Mouse (Mus musculus) left cerebral cortex, postnatal 25 days (tissue): ENCODE data around the gene Rpl27. TPM values are rescaled to one million over a fixed set of nuclear protein-coding genes. Genes with fewer than 3 reads are reported as not detected.
A peak's percentile ranks its signal among the peaks of the same experiment; 100 is the strongest.
"Not testable (repeated sequence)": the region's sequence is repeated elsewhere in the genome, so short reads cannot be mapped to it uniquely, and the experiment has no call there.

Source experiments
- DNase-seq, 2 experiments: peaks; one replicate each; pipeline ENCODE4 v3.0.0; 2022; ENCODE audit warnings: low spot score in 2 of 2, mixed read lengths in 1 of 2
- intact Hi-C: fragments of 180-260 bp; cut with DNase I; formaldehyde crosslinking; loops from one replicate; pipeline ENCODE4 v1.15.1; 2025
- total RNA-seq, 2 experiments: library from RNA; stranded (reverse); gene quantifications; 2 replicates each; pipeline ENCODE4 v1.2.3; 2021

Gene Rpl27
- 10 to 100 TPM; 32.5 to 37.0 TPM for total RNA-seq

DNA sequence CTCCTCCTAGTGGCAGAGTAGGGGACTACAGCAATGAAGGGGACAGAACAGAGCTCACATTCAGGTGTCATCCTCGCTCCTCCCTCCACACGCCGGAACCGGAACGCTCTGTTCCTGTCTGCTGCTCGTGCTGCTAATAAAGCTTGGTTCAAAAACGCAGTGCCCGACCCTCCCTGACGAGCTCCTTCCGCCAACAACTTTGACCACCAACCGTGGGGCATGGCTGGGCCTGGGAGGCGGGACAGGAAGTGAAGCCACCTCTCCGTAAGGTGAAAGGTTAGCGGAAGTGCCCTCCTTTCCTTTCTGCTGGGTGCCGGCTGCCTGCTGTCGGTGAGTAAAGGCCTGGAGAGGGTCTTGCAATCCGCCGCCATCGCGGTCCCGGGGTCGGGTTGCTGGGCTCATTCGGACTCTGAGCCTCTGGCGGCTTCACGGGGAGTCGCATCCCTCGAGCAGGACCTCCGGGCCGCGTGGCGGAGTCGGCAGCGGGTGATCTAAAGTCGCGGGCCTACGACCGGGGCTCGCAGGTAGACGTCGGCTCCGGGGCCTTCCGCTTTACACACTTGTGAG is at the start of gene Rpl27:
TSS of gene Rpl27 (plus strand) at position 172 of the 567 bp plus-strand sequence.
- intact Hi-C loops, result loop anchor here (1.0 to 2.0 kb wide), 2 partner anchors 17 to 126 kb away; partner anchors contain the start of genes Gm27029, Psme3, Ptges3l and Rundc1

DNA sequence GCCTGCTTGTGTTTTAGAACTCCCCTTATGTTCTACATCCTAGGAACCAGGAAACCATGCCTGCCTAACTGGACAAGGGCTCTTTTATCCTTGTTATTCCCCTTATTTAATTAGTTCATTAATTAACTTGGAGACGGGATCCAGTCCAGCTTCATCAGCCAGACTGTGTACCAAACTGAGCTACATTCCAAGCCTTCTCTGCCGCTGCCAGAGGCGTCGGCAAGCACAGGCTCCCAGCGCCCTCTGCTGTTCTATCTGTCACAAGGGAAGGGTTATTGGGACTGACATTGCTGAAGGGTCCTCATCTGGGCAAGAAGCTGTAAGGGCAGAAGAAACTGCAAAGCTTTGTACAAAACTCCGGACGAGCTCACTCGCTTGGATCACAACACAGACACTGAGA is 47.0 kb upstream of the Rpl27 start:
- peak; percentile 75 to 81 for DNase-seq
- intact Hi-C loops, result loop anchor here (1.0 to 5.0 kb wide), 2 partner anchors 72 to 183 kb away; no protein-coding TSS in a partner anchor

More for the DNA sequence above, at the start of gene Rpl27:
- DNase-seq, result peak; percentile 94 to 99

DNA sequence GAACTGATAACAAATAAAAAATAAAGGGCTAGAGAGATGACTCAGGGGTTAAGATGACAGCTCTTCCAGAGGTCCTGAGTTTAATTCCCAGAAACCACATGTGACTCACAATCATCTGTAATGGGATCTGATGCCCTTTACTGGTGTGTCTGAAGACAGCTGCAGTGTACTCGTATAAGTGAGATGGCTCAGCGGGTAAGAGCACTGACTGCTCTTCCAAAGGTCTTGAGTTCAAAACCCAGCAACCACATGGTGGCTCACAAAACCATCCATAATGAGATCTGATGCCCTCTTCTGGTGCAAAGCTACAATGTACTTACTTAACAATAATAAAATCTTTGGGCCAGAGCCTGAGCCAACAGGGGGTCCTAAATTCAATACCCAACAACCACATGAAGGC is 26.8 kb upstream of the Rpl27 start:
- no peak for DNase-seq
- intact Hi-C loops, result loop anchor here (10.0 kb wide), 1 partner anchor 321 kb away; the partner anchor contains the start of gene Psmc3ip

DNA sequence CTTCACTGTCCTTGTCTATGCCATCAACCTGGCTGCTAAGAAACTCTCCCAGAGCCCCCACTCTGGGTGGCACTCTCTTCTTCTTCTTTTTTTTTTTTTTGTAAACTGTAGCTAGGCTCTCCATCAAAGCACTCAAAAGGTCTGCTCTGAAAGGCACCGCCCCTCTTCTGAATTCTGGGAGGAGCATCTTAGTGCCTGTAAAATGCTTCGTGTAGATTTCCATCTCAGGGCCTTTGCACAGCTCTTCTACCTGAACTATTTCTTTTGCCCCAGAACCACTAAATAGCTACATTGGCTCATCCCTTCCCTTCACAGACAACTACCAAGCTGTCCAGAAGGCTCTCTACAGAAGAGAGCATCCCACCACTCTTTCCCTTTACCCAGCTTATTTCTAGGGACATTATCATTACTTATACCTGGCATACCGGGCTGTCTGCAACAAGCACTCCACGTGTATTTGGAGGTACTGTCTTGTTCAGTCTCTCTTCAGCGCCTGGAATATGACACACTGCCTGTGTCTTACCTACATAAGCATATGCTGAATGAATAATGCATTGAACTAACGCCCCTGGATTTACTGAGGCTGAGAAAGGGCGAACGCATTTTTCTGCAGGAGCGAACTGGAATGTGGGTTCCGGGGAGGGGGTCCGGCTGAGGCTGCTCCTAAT is 25.5 kb upstream of the Rpl27 start:
- intact Hi-C loops, result loop anchor here (10.0 kb wide), 1 partner anchor 322 kb away; the partner anchor contains the start of gene Psmc3ip
- DNase-seq, result no peak

DNA sequence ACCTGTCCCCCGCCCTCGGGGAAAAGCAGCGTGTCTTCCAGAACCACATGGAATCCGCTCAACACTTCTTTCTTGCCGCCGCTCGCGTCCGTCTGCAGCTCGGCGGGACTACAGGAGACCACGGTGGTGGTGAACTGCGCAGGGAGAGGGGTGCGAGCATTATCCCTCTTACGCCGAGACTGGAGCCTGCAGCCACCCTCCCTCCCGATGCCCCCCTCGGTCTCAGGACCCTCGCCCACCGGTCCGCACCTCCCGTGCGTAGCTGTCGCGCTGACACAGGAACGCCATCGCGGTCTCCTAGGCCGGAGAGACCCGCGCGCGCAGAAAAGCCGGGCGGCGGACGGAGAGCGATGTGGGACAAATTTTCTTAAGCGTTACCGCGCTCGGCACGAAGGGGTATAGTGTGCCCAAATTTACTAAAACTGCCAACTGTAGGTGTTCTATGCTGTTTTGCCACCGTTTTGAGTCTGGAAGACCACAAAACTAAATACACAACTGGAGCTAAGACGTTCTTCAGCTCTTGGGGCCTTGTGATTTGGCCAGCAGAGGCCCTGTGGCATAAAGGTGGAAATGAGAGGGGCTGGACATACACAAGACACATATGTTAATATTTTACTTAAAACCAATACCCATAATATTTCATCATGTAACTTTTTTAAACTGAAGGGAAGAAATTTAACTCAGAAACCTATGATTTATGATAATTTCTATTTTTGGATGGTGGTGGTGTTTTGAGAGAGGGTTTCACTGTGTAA is 24.8 kb upstream of the Rpl27 start, which contains the start of gene Aarsd1:
TSS of gene Aarsd1 (minus strand) at position 515 of the 755 bp plus-strand sequence.
- peak; percentile 89 to 91 for DNase-seq
- intact Hi-C loops, result loop anchor here (10.0 kb wide), 1 partner anchor 322 kb away; the partner anchor contains the start of gene Psmc3ip

DNA sequence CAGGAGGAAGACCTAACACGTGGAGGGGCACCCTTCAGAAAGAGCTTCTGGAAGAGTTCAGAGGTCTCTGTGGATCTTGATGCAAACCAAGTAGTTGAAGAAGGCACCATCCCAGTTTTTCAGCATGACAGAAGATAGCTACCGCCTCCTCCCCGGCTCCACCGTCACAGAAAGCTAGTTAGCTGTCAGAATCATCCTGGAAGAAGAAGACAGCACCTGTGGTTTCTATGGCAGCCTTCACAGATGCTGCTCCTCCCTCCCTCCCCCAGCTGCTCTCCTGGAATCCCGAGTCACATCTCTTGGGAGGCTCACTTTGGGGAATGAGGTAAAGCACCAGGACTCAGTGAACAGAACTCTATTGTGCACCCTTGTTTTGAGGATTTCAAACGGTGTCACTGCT is 23.1 kb upstream of the Rpl27 start:
- intact Hi-C loops, result loop anchor here (10.0 kb wide), 1 partner anchor 324 kb away; the partner anchor contains the start of gene Psmc3ip
- DNase-seq, result peak; percentile 41 to 78

DNA sequence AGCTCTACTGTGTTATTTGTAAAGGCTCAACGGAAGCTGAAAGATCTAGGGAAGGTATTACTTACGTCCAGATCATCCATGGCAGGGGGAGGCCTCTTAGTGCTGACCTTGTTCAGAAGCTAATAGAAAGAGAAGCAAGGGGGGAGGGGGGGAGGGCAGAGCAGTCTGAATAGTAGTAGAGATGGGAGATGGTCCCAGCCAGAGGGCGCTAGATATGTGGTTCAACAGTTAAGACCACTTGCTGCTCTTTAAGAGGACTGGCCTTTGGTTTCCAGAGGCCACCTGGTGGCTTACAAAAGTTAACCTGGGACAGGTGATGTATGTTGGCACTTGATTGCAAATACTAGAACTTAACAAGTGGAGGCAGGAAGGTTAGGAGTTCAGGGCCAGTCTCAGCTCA is 22.5 kb upstream of the Rpl27 start:
- intact Hi-C loops, result loop anchor here (10.0 kb wide), 1 partner anchor 325 kb away; the partner anchor contains the start of gene Psmc3ip
- no peak for DNase-seq

DNA sequence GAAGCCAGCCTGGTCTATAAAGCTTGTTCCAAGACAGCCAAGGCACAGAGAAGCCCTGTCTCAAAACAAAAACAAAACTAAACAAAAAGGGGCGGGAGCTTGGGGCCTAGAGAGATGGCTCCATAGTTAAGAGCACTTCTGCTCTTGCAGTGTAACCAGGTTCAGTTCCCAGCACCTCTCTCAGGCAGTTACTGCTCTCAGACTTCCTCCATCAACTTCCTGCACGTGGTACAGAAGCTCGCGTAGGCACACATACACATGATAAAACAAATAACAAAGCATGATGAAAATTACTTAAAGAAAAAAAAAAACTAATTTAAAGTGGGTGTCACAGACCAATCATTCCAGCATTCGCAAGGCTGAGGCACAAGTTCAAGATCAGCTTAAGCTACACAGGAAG is 21.9 kb upstream of the Rpl27 start:
- DNase-seq, result no peak
- intact Hi-C loops, result no loop called here

DNA sequence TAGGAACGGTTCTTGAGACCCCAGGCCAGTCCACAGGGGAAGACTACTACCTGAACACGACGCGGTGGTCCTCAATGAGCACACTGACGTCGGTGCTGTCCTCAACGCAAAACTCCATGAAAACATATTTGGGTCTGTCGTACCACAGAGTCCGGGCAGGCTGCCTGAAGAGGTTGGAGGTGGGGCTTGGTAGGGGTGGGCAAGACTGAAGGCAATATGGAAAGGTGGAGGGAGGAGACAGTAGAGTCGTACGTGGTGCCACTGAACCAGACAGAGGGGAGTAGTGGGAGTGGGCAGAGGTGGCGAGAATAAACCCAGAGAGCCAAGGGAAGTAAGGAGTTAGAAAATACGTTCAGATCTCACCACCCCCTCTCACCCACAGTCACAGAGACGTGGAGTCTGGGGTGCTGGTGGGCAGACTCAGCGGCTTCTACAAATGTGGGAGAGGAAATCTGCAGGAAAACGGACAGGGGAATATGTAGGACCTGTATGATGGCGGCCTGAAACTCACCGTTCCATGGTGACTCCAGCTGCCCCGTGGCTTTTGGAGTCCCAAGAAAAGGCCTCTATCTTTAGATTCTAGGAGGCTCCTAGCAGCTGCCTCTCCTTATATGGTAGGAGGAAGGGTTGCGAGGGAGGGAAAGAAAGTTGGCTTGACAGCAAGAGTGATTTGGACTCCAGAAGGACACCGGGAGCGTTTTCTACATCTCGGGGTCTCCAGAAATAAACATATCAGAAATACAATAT is 17.8 kb upstream of the Rpl27 start, which contains the start of gene Gm27029:
TSS of gene Gm27029 (minus strand) at position 692 of the 747 bp plus-strand sequence.
- peak; percentile 54 to 58 for DNase-seq
- intact Hi-C loops, result loop anchor here (2.0 kb wide), 1 partner anchor 19 kb away; the partner anchor contains the start of gene Rpl27

DNA sequence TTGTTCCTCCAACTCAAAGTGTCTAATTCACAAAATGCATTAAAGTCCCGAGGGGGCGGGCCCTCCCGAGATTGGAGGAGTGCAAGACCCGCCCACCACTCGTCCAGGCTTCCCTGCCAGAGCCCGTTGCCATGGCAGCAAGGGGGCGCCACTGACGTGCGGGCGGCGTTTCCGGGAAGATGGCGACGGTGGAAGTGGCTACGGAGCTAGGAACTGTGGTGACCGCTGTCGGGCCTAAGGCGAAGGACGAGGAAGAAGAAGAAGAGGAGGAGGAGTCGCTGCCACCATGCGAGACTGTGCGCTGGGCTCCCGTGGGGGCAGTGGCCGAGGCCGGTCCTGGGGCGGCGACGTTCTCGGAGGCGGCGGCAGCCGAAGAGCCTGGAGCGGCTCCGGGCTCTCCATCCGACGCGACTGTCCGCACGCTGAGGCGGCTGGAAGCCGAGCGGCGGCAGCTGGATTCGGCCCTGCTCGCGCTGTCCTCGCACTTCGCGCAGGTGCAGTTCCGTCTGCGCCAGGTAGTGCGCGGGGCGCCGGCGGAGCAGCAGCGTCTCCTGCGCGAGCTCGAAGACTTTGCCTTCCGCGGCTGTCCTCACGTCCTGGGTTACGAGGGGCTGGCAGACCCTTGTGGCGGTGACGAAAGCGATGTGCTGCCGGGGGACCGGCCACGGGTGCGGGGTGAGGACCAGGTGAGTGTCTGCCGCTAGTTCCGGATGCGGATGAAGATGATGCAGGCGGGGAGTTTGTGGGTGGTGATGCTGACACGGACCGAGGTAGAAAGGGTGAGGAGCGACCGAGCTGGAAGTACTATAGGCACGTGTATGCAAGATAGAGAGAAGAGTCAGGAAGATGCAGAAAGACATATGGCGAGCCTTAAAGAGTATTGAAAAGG is 16.9 kb upstream of the Rpl27 start, which contains the start of the genes Rundc1 and Ptges3l:
TSS of gene Rundc1 (plus strand) at position 161 of the 889 bp plus-strand sequence.
TSS of gene Ptges3l (minus strand) at position 409 of the 889 bp plus-strand sequence.
- DNase-seq, result peak; percentile 99
- intact Hi-C loops, result loop anchor here (2.0 kb wide), 1 partner anchor 18 kb away; the partner anchor contains the start of gene Rpl27

DNA sequence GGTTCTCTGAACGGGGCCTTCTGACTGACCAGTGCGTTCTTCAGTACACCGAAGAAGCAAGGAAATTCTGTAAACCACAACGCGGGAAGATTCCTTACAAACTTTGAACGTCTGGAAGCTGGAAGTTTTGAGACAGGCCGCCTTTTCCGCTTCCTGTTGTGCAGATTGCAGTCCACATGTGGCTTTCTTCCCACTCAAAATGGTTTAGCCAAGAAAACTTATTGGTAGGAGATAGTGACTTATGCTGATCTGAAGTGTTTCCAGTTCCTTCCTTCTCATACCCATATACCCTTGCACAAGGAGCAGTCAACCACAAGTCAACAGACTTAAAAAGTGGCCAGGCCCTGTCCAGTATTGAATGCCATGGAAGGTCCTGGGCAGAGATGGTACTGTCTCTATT is 15.9 kb upstream of the Rpl27 start:
- intact Hi-C loops, result no loop called here
- DNase-seq, result no peak

DNA sequence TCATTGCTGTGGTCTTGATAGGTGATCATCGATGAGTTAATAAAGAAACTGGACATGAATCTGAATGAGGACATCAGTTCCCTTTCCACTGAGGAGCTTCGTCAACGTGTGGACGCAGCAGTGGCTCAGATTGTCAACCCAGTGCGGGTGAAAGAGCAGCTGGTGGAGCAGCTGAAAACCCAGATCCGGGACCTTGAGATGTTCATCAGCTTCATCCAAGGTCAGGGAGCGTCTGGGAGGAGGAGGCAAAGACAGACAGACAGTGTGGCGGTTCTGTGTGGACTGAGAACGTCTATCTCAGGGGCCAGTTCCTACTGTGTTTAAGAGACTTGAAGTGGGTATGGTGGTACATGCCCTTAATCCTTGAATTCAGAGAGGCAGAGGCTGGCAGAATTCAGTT is 10.8 kb upstream of the Rpl27 start:
- intact Hi-C loops, result no loop called here
- DNase-seq, result no peak

DNA sequence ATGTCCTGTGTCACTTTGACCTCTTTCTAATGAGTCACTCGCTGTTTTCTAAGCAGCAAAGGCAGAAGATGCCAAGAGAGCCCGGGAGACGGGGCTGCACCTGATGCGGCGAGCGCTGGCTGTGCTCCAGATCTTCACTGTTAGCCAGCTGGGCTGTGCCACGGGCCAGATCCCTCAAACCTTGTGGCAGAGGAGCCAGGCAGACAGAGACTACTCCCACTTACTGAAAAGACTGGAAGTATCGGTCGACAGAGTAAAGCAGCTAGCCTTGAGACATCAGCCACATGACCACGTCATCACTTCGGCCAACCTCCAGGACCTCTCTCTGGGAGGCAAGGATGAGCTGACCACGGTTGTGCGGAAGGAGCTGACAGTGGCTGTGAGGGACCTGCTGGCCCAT is 8.7 kb upstream of the Rpl27 start:
- DNase-seq, result no peak

DNA sequence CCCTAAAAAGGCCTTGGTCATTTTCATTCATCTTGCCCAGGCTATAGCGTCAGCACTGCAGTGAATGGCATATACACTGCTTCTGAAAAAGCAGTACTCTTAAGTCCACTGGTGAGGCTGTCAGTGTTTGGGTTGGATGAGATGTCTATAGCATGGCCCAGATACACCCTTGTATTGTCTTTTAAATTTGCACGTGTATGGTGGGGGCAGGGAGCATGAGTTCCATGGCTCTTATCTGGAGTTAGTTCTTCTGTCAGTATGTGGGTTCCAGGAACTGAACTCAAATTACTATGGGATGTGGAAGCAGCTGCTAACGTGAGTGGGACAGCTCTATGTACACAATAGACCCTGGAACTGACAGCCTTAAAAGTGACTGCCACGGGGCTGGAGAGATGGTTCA is 6.3 kb upstream of the Rpl27 start:
- no peak for DNase-seq
- intact Hi-C loops, result no loop called here

More for the DNA sequence above, 8.7 kb upstream of the Rpl27 start:
- intact Hi-C loops, result no loop called here

DNA sequence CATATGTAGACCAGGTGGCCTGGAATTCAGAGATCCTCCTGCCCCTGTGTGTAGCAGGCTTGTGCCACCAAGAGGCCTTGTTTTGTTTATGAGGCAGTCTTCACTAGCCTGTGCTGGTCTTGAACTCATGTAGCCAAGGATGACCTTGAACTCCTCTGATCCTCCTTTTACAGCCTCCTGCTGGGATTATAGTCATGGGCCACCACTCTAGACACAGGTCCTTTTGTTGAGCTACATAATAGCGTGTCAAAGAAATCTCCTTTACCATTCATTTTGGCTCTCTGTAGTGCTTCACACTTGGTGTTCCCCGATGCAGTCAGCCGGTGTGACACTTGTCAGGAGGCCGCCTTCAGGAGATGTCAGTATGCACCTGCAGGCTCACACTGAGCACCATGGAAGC is 5.2 kb upstream of the Rpl27 start:
- no peak for DNase-seq
- intact Hi-C loops, result no loop called here

DNA sequence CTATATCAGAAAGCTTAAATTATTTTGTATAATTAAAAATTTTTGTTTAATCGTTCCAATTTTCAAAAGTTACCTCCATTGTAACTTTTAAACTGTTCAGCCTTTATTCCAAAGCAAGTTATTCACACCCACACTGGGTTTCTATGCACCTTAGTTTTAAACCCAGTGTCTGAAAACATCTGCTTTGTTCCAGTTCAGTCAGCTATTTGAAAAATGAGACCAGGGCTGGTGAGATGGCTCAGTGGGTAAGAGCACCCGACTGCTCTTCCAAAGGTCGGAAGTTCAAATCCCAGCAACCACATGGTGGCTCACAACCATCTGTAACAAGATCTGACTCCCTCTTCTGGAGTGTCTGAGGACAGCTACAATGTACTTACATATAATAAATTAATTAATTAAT is 4.1 kb upstream of the Rpl27 start:
- DNase-seq, intact Hi-C loops: not testable (repeated sequence)

DNA sequence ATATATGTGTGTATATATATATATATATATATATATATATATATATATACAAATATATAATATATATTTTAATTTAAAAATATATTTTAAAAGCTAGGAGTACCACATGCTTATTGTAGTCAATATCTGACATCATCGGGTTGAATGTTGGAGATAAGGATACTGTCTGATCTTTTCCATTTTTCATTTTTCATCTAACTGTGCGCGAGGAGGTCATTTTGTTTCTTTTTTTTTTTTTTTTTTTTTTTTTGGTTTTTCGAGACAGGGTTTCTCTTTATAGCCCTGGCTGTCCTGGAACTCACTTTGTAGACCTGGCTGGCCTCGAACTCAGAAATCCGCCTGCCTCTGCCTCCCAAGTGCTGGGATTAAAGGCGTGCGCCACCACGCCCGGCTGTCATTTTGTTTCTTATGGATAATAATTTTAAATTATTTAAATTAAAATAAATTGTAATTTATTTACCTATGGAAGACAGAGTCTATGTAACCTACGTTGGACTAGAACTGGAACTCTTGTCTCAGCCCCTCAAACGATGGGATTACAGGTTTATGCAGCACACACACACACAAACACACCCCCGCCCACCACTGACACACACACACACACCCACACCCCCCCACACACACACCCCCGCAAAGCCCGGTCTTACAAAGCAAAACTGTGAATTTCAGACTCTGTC is 510 bp upstream of the Rpl27 start:
- intact Hi-C loops, result loop anchor here (1.0 to 2.0 kb wide), 2 partner anchors 17 to 125 kb away; partner anchors contain the start of genes Gm27029, Psme3, Ptges3l and Rundc1
- not testable (repeated sequence) for DNase-seq
